Mouse (Mus musculus) C2C12 (cell line): ENCODE results near the gene Schip1.
A peak's percentile ranks its signal among the peaks of the same experiment; 100 is the strongest.

Experiments
- CTCF ChIP-seq: IDR thresholded peaks from one replicate; pipeline ENCODE4 v1.5.1; 2011; ENCODE audit not compliant: control insufficient read depth, insufficient read depth, insufficient read length
- MAX ChIP-seq: IDR thresholded peaks from one replicate; pipeline ENCODE4 v1.6.1; 2011; ENCODE audit warnings: mild to moderate bottlenecking, control low read depth

- TF ChIP-seq MAX (peak; percentile 44), CTCF (no peak)
Measured at GRCm38 (mm10) chr3:68586646-68587064, 522.1 kb downstream of the Schip1 start.
